Mouse (Mus musculus) hindbrain, embryonic 16.5 days (tissue): Measurements from ENCODE around the gene Tpi1. TPM values are rescaled to one million over a fixed set of nuclear protein-coding genes. Genes with fewer than 3 reads are reported as not detected.
A peak's percentile ranks its signal among the peaks of the same experiment; 100 is the strongest.
"Not testable (repeated sequence)": the region's sequence is repeated elsewhere in the genome, so short reads cannot be mapped to it uniquely, and the experiment has no call there.

ENCODE experiments used
- ATAC-seq: fragments of 200-750 bp; cut with Nextera tagmentation; 2 replicates; pipeline ENCODE4 v1.8.0; 2017; ENCODE audit warnings: moderate TSS enrichment, moderate library complexity
- H3K27ac ChIP-seq: fragments of 300-500 bp; sonication (generic); 2 replicates; pipeline ENCODE4 v1.5.1; 2014; ENCODE audit warnings: low read depth, mild to moderate bottlenecking, control low read depth, low read length, moderate library complexity
- H3K27me3 ChIP-seq: fragments of 300-500 bp; sonication (generic); replicated peaks from 2 replicates; pipeline ENCODE4 v1.6.1; 2014; ENCODE audit warnings: low read length; ENCODE audit not compliant: control insufficient read depth, insufficient read depth
- H3K36me3 ChIP-seq: fragments of 300-500 bp; sonication (generic); 2 replicates; pipeline ENCODE4 v1.6.1; 2014; ENCODE audit warnings: mild to moderate bottlenecking, low read length, moderate library complexity, mixed read lengths; ENCODE audit not compliant: control insufficient read depth, insufficient read depth
- H3K4me1 ChIP-seq: fragments of 300-500 bp; sonication (generic); 2 replicates; pipeline ENCODE4 v1.6.1; 2014; ENCODE audit warnings: low read depth, low read length; ENCODE audit not compliant: control insufficient read depth, insufficient read depth
- H3K4me2 ChIP-seq: fragments of 300-500 bp; sonication (generic); 2 replicates; pipeline ENCODE4 v1.6.1; 2014; ENCODE audit warnings: mild to moderate bottlenecking, low read length, control low read depth, moderate library complexity
- H3K4me3 ChIP-seq: fragments of 300-500 bp; sonication (generic); 2 replicates; pipeline ENCODE4 v1.5.1; 2014; ENCODE audit warnings: mild to moderate bottlenecking, low read length, control low read depth, moderate library complexity
- H3K9ac ChIP-seq: fragments of 300-500 bp; sonication (generic); 2 replicates; pipeline ENCODE4 v1.6.1; 2014; ENCODE audit warnings: low read depth, mild to moderate bottlenecking, control low read depth, low read length, moderate library complexity
- H3K9me3 ChIP-seq: fragments of 300-500 bp; sonication (generic); 2 replicates; pipeline ENCODE4 v1.6.1; 2014; ENCODE audit warnings: mild to moderate bottlenecking, low read length, moderate library complexity; ENCODE audit not compliant: control insufficient read depth
- WGBS: fragments of 180-500 bp; shearing (Covaris S2); extraction: QIAGEN DNeasy Blood & Tissue Kit; methylation state at CpG from one replicate; pipeline ENCODE4 v1.1.7; 2014; 5-methylcytosine and 5-hydroxymethylcytosine counted together
- polyA plus RNA-seq: library from polyadenylated mRNA; unstranded; fragments of >200 nt; fragmentation: Nextera tagmentation; extraction: Ambion mirVana; gene quantifications from 2 replicates; pipeline ENCODE4 v1.2.1, GENCODE M21; 2015

Gene Tpi1
- polyA plus RNA-seq, 1 experiment from 2014 or later = 601 TPM

- Histone ChIP-seq H3K27me3 (no peaks in the 10 kb centered on the region), H3K9ac (no peak overlapping the region)
- WGBS = 87% methylated on average over 4 of the region's 4 CpGs
Measured at GRCm38 (mm10) chr6:124807366-124807765, 6.7 kb downstream of the Tpi1 start.

DNA sequence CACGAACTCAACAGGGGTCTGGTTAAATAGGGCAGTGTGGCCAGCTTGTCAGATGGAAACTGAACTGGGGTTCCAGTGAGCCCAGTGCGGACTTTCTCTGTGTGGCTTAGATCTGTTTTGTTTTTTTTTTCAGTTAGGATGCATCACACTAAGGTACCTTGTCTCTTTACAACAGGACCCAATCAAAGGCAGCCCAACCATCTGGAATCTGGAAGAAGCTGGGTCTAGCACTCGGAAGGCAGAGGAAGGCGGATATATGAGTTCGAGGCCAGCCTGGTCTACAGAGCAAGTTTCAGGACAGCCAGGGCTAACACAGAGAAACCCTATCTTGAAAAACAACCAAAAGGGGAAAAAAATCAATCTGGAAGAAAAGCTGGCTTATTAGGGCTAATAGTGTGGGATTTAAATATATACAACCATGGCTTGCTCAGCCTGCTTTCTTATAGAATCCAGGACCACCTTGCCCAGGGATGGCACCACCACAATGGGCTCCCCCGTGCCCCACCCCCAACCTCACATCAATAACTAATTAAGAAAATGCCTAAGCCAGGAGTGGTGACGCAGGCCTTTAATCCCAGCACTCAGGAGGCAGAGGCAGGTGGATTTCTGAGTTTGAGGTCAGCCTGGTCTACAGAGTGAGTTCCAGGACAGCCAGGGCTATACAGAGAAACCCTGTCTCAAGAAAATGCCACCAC is 7.5 kb downstream of the Tpi1 start:
- Histone ChIP-seq H3K4me3 (no peak overlapping the region), H3K4me2 (peak overlapping the region; percentile 90), H3K9ac (no peak overlapping the region), H3K4me1 (peaks cover 14% of the 10 kb centered on the region), H3K27ac (peak overlapping the region; percentile 93), H3K36me3 (peaks cover 2% of the 10 kb centered on the region), H3K9me3 (no peaks in the 10 kb centered on the region), H3K27me3 (no peaks in the 10 kb centered on the region)
- WGBS = 76% methylated on average over 7 of the region's 7 CpGs
- no peak for ATAC-seq

More at GRCm38 (mm10) chr6:124807366-124807765, 6.7 kb downstream of the Tpi1 start:
- no peak overlapping the region for H3K4me3 ChIP-seq
- H3K4me1 ChIP-seq = peaks cover 20% of the 10 kb centered on the region
- H3K36me3 ChIP-seq = peaks cover 5% of the 10 kb centered on the region
- H3K9me3 ChIP-seq = no peaks in the 10 kb centered on the region
- no peak overlapping the region for H3K4me2 ChIP-seq
- no peak overlapping the region for H3K27ac ChIP-seq
- ATAC-seq = no peak

DNA sequence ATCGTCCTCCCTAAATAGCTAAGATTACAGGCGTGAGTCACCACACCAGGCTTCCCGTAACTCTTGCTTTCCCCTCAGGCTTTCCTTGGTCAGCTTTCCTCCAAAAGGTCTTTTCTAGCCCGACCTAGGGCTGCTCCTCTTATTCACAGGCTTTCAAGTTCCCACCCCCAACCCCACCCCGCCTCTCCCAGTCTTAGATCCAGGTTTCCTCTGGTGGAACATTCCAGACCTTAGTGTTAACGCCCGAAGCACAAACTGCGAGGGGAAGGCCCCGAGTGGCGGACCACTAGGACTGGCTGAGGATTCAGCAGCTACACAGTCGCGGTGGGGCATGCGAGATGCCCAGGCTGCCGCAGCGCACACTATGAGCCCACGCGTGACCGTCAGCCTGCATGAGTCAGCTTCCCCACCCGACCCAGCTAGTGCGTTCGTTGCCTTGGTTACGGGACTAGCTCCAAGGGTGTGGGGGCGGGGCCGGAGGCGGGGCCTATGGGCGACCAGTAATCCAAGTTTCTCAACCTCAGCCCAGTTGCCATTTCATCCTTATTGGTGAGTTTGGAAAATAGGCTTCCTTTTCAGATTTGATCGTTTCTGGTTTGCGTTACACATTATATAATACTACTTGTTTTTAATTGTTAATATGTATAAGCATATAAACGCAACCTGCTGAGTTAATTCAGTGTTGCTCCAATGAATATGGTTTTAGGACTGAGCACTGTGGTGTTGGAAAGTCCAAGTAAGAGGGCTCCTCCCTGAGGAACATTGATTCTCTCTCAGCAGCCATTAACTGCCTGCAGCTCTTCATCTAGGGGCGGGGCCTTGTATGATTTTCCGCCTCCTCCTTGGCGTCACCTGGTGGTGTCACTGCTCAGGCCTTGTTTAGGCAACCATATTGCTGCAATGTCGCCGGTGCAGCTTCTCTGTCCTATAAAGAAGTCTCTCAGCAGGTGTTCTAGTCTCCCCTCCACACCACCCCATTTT is 8.5 kb downstream of the Tpi1 start:
- WGBS = 2% methylated on average over 34 of the region's 34 CpGs

DNA sequence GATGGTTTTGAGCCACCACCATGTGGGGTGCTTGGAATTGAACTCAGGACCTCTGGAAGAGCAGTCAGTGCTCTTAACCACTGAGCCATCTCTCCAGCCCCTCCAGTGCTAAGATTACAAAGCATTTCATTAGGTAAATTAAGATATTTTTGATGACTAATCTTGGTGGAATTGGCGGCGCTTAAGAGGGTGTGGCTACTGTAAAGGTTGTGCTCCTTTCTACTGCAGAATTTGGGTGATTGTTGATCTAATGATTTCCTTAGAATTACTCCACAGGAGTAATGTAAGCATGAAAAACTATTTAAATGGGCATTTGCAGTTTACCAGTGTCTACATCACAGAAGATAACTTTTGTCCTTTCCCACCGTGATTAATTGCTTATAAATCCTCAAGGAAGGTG is 9.8 kb downstream of the Tpi1 start:
- WGBS = 88% methylated on average over 3 of the region's 3 CpGs
- no peak for ATAC-seq

More for the DNA sequence above, 8.5 kb downstream of the Tpi1 start:
- Histone ChIP-seq H3K9me3 (no peaks in the 10 kb centered on the region), H3K27me3 (no peaks in the 10 kb centered on the region), H3K4me2 (peak overlapping the region; percentile 90), H3K4me3 (peak overlapping the region; percentile 52), H3K27ac (peak overlapping the region; percentile 93), H3K36me3 (no peaks in the 10 kb centered on the region), H3K4me1 (peaks cover 14% of the 10 kb centered on the region), H3K9ac (peak overlapping the region; percentile 73)
- peak; percentile 90 for ATAC-seq

DNA sequence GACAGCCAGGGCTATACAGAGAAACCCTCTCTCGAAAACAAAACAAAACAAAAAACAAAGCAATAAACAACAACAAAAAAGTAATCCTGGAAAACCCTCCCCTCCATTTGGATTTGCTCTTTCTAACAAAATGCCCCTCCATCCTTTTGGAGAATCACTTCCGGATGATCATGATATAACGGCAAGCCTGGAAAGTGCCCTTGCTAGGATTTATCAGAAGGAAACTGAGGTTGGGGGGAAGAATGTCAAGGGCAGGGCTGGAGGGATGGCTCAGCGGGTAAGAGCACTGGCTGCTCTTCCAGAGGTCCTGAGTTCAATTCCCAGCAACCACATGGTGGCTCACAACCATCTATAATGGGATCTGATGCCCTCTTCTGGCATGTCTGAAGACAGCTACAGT is 10.4 kb downstream of the Tpi1 start:
- not testable (repeated sequence) for H3K4me1 ChIP-seq, H3K9me3 ChIP-seq, H3K27me3 ChIP-seq, ATAC-seq, H3K4me3 ChIP-seq, H3K36me3 ChIP-seq, H3K27ac ChIP-seq, H3K4me2 ChIP-seq, H3K9ac ChIP-seq
- 97% methylated on average over 4 of the region's 4 CpGs for WGBS

More for the DNA sequence above, 9.8 kb downstream of the Tpi1 start:
- no peak overlapping the region for H3K4me2 ChIP-seq
- peaks cover 10% of the 10 kb centered on the region for H3K4me1 ChIP-seq
- no peaks in the 10 kb centered on the region for H3K36me3 ChIP-seq
- no peak overlapping the region for H3K27ac ChIP-seq
- H3K9me3 ChIP-seq = no peaks in the 10 kb centered on the region
- H3K4me3 ChIP-seq = no peak overlapping the region
- no peaks in the 10 kb centered on the region for H3K27me3 ChIP-seq
- no peak overlapping the region for H3K9ac ChIP-seq

DNA sequence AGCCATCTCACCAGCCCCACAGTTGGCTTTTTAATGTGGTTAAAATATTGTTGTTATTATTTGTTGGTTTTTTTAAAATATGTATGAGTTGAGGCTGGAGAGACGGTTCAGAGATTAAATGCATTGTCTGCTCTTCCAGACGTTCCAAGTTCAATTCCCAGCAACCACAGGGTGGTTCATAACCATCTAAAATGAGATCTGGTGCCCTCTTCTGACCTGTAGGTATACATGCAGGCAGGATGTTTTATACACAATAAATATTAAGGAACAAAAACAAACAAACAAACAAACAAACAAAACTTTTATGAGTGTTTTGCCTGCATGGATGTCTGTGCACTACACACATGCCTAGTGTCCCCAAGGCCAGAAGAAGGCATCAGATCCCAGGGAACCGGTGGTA is 11.0 kb downstream of the Tpi1 start:
- WGBS = 73% methylated on average over 3 of the region's 3 CpGs
- H3K4me3 ChIP-seq = no peak overlapping the region
- no peaks in the 10 kb centered on the region for H3K36me3 ChIP-seq
- no peak overlapping the region for H3K9ac ChIP-seq
- no peaks in the 10 kb centered on the region for H3K9me3 ChIP-seq
- H3K4me1 ChIP-seq = peaks cover 7% of the 10 kb centered on the region
- H3K27me3 ChIP-seq = no peaks in the 10 kb centered on the region
- H3K27ac ChIP-seq = no peak overlapping the region
- no peak overlapping the region for H3K4me2 ChIP-seq
- ATAC-seq = no peak

GRCm38 (mm10) chr6:124802400-124802799 is 11.7 kb downstream of the Tpi1 start:
- H3K9me3 ChIP-seq, H3K36me3 ChIP-seq, H3K27me3 ChIP-seq, H3K9ac ChIP-seq, ATAC-seq, H3K4me3 ChIP-seq, H3K4me2 ChIP-seq, H3K27ac ChIP-seq, H3K4me1 ChIP-seq: not testable (repeated sequence)
- WGBS = 31% methylated on average over 3 of the region's 9 CpGs

GRCm38 (mm10) chr6:124796200-124796599 is 17.9 kb downstream of the Tpi1 start:
- H3K36me3 ChIP-seq = no peaks in the 10 kb centered on the region
- H3K4me2 ChIP-seq = no peak overlapping the region

GRCm38 (mm10) chr6:124795781-124796180 is 18.3 kb downstream of the Tpi1 start:
- no peak for ATAC-seq
- Histone ChIP-seq H3K27me3 (no peaks in the 10 kb centered on the region), H3K27ac (no peak overlapping the region), H3K9me3 (no peaks in the 10 kb centered on the region), H3K36me3 (no peaks in the 10 kb centered on the region), H3K4me2 (no peak overlapping the region), H3K9ac (no peak overlapping the region), H3K4me3 (no peak overlapping the region), H3K4me1 (no peaks in the 10 kb centered on the region)
- 70% methylated on average over 4 of the region's 4 CpGs for WGBS

More at GRCm38 (mm10) chr6:124796200-124796599, 17.9 kb downstream of the Tpi1 start:
- no peak overlapping the region for H3K27ac ChIP-seq
- no peaks in the 10 kb centered on the region for H3K9me3 ChIP-seq
- no peak for ATAC-seq
- 85% methylated on average over 2 of the region's 2 CpGs for WGBS
- no peaks in the 10 kb centered on the region for H3K27me3 ChIP-seq
- H3K4me1 ChIP-seq = no peaks in the 10 kb centered on the region
- H3K9ac ChIP-seq = no peak overlapping the region
- no peak overlapping the region for H3K4me3 ChIP-seq
